Mouse (Mus musculus) C2C12 (cell line): ENCODE results near the gene Tsc22d1.

Experiments
- CTCF ChIP-seq: IDR thresholded peaks from one replicate; pipeline ENCODE4 v1.5.1; 2011; ENCODE audit not compliant: control insufficient read depth, insufficient read depth, insufficient read length
- USF1 ChIP-seq: IDR thresholded peaks from one replicate; pipeline ENCODE4 v1.6.1; 2011; ENCODE audit warnings: low read depth, mild to moderate bottlenecking, control low read depth, moderate library complexity

DNA sequence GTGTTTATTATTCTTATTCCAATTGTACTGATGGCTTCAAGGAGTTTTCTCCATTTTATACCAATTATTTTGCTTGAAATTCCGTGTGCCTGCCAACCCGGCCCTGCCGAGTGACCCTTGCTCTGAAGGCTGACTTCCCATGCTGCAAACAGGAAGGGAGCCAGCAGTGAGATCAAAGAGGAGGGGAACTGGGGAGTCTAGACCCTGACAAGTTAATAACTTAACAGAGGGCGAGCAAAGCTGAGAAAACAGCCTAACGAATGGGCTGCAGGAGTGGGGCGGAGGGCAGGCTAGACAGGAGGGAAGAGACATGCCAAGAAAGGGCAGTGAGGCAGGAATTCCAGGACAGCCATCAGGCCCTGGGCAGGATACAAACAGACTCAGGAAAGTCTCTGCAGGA is 122.2 kb downstream of the Tsc22d1 start:
- TF ChIP-seq CTCF (no peak), USF1 (no peak)
